ENCODE assay signal across 9 mouse cellular contexts in the genomic region with DNA sequence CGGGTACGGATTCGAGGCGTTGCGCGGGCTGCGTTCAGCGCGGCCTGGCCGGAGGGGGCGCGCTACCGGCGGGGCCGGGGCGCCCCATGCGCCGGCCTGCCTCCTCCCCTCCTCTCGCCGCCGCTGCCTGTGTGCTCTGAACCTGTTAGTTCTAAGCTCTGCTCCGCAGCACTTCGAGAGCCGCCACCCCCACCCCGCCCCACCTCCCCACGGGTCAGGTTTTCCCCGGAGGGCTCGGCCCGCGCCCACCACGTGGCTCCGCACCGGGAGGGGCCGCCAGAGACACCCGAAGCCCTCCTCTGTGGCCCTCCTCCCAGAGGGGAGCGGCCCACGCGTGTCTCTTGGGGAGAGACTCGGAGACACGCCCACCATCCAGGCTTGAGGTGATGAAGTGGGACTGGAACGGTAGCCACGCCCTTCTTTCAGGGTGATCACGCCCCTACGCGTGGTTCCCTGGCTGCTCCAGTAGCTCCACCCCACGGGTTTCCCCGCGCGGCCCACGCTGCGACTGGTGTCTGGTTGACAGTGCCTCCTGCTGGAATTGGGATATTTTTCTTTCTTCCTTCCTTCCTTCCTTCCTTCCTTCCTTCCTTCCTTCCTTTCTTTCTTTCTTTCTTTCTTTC. TPM values are rescaled to one million over a fixed set of nuclear protein-coding genes. Genes with fewer than 3 reads are reported as not detected.
DNase-seq lines count a peak whose midpoint lies in the region; ATAC-seq lines count a peak whose summit lies in the region.
"Had no signal": no experiment of that assay in that cellular context is flagged by ENCODE, and none has a peak within 500 bp of the region (broad histone marks: within the 10 kb centered on the region; RNA-seq: fewer than 3 reads in every experiment).

A gene (minus strand): TSS at position 332 of the 623 bp plus-strand sequence.

- H3K27me3 ChIP-seq in limb, embryonic 12.5 days: peaks cover 74% of the 10 kb centered on the region
- peaks cover 47% of the 10 kb centered on the region for H3K27me3 ChIP-seq in midbrain, embryonic 12.5 days

- H3K27ac ChIP-seq in limb, embryonic 12.5 days: no peak within 1 kb of the TSS
- peak within 1 kb of the TSS; percentile 56 for H3K27ac ChIP-seq in midbrain, embryonic 12.5 days (replicated peaks)
- H3K27ac ChIP-seq: macrophage had no signal

- H3K4me3 ChIP-seq in limb, embryonic 12.5 days (replicated peaks): peak within 1 kb of the TSS; percentile 26
- H3K4me3 ChIP-seq in midbrain, embryonic 12.5 days: peak within 1 kb of the TSS; percentile 52

- no peaks in the 10 kb centered on the region for H3K9me3 ChIP-seq in limb, embryonic 12.5 days
- no peaks in the 10 kb centered on the region for H3K9me3 ChIP-seq in midbrain, embryonic 12.5 days

- under 1% methylated on average over 51 of the region's 51 CpGs for WGBS in limb, embryonic 12.5 days
- WGBS in midbrain, embryonic 12.5 days: under 1% methylated on average over 39 of the region's 51 CpGs

- no peaks in the 10 kb centered on the region for H3K36me3 ChIP-seq in limb, embryonic 12.5 days
- no peaks in the 10 kb centered on the region for H3K36me3 ChIP-seq in midbrain, embryonic 12.5 days

- peak; percentile 95 for DNase-seq in MN1 (ENCODE audit: low spot score)
- peak; percentile 74 for DNase-seq in brain, embryonic 18.5 days (ENCODE audit: low read depth, low spot score)
- DNase-seq in kidney, adult 9 months: peak; percentile 56
- DNase-seq in spleen, postnatal 10 days (ENCODE audit: low spot score in 2 of 2): peak; percentile 46 to 80
- DNase-seq in gastrocnemius, postnatal 25 days: no peak

- ATAC-seq in frontal cortex, adult (ENCODE audit: low TSS enrichment): peak; percentile 72
- ATAC-seq in limb, embryonic 12.5 days (ENCODE audit: insufficient number of reproducible peaks, insufficient read depth, low FRiP score, low TSS enrichment, low read depth): no peak
- ATAC-seq in midbrain, embryonic 12.5 days (ENCODE audit: low FRiP score, low read depth): peak; percentile 52; the same call in 1 of the 2 replicates

- H3K4me2 ChIP-seq in limb, embryonic 12.5 days: peak within 1 kb of the TSS; percentile 55
- H3K4me2 ChIP-seq in midbrain, embryonic 12.5 days (replicated peaks): peak within 1 kb of the TSS; percentile 75

- H3K9ac ChIP-seq in limb, embryonic 12.5 days (replicated peaks): no peak within 1 kb of the TSS
- H3K9ac ChIP-seq in midbrain, embryonic 12.5 days (replicated peaks): peak within 1 kb of the TSS; percentile 61

- H3K4me1 ChIP-seq in limb, embryonic 12.5 days (replicated peaks): peaks cover 20% of the 10 kb centered on the region
- peaks cover 28% of the 10 kb centered on the region for H3K4me1 ChIP-seq in midbrain, embryonic 12.5 days

RNA-seq across cellular contexts. Expression of the gene that starts here (rescaled TPM):
- not detected in 2 replicates for polyA plus RNA-seq in limb, embryonic 12.5 days (2016; fragmentation: Nextera tagmentation; extraction: Ambion mirVana)
- polyA plus RNA-seq in midbrain, embryonic 12.5 days (2016; fragmentation: Nextera tagmentation; extraction: Ambion mirVana): 6.1 and 6.9 TPM in 2 replicates
- total RNA-seq in gastrocnemius, postnatal 25 days (2021): not detected
- polyA plus RNA-seq: macrophage had no signal
